Mouse (Mus musculus) cerebellum, adult 11 months (tissue): ENCODE measurements at regions not wholly inside any gene's neighbourhood (a gene's known extent, or its start where the extent isn't known, plus 50 kb on each side); places are given as distances from the start of the nearest gene placed in this dataset.

ENCODE experiments used
- DNase-seq: peaks from one replicate; pipeline ENCODE4 v3.0.0; 2022

DNA sequence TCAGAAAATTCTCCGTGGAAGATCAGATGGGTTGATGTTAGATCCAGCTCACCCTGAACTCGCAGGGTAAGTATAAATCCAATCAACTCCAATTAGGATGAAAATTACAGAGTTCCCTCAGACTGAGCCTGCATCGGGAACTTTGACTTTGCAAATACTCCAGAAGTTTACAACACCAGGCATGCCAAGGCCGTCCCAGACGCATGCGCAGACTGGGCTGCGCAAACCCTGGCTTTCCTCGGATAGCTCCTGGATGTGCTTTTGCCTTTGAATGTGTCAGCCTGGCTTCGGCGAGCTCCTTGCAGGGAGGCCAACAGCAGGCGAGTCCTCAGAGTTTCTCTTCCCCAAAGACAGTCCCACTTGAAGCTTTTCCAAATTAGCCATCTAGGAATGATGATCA lies 127.6 kb upstream of the Tbx3 start:
- no peak for DNase-seq

- no peak for DNase-seq
Observed at GRCm38 (mm10) chr5:119543716-119544115, 126.8 kb upstream of the Tbx3 start.

- no peak for DNase-seq
Observed at GRCm38 (mm10) chr5:119544681-119545080, 125.8 kb upstream of the Tbx3 start.

GRCm38 (mm10) chr5:119547070-119547469 lies 123.4 kb upstream of the Tbx3 start:
- no peak for DNase-seq

GRCm38 (mm10) chr5:119550916-119551315 lies 119.6 kb upstream of the Tbx3 start:
- DNase-seq: no peak

GRCm38 (mm10) chr5:119553469-119553868 lies 117.0 kb upstream of the Tbx3 start:
- no peak for DNase-seq

GRCm38 (mm10) chr5:119557071-119557470 lies 113.4 kb upstream of the Tbx3 start:
- DNase-seq: no peak

DNA sequence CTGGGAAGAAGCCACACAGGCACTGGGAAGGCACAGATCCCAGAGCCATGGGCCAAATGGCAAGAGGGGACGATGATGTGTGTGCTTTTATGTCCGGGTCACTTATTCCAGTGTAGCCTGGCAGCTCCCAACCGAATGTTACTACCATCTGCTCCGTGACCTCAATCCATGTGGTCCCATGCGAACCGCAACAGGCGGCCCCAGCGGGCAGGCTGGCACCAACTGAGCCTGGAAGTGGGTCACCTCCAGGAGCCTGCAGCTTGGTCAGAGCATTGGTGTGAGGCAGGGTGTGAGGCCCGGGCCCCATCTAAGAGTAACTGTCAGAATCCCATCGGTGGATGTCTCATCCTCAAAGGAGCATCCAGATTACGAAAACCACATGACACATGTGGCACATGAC lies 110.8 kb upstream of the Tbx3 start:
- DNase-seq: peak; percentile 11

DNA sequence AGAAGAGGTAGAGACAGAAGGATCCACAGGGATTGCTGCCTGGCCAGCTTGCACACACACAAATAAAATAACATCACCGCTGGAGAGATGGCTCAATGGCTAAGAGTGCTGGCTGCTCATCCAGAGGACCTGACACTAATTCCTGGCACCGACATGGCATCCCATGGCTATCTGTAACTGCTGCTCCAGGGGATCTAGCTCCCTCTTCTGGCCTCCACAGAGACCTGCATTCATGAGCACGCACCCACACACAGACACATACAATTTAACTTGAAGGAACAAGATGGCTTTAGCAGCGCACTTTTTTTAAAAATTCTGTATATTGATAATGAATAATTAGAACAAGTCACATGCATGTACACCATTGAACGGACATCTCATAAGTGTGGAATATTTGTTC lies 110.1 kb upstream of the Tbx3 start:
- no peak for DNase-seq

DNA sequence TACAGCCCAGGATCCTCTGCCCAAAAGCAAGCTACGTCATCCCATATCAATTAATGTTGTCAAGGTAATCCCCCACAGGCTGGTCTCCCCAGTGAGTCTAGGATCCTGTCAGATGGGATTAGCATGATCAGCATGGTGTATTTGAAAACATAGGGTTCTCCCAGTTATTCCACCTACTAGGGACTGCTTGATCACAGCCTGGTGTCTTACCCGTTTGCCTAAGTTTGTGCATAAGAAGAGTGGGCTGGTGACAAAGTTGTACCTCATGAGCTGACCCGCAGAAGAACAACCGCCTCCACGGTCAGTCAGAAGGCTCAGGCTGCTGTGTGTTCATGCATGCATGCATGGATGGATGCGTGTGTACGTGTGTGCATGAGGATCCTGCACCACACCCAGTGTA lies 108.9 kb upstream of the Tbx3 start:
- DNase-seq: no peak

GRCm38 (mm10) chr5:119563510-119564351 lies 106.7 kb upstream of the Tbx3 start:
- DNase-seq: no peak

GRCm38 (mm10) chr5:119567639-119568038 lies 102.8 kb upstream of the Tbx3 start:
- no peak for DNase-seq

GRCm38 (mm10) chr5:119570054-119570453 lies 100.4 kb upstream of the Tbx3 start:
- DNase-seq: no peak

- DNase-seq: no peak
Observed at GRCm38 (mm10) chr5:119571644-119572043, 98.8 kb upstream of the Tbx3 start.

DNA sequence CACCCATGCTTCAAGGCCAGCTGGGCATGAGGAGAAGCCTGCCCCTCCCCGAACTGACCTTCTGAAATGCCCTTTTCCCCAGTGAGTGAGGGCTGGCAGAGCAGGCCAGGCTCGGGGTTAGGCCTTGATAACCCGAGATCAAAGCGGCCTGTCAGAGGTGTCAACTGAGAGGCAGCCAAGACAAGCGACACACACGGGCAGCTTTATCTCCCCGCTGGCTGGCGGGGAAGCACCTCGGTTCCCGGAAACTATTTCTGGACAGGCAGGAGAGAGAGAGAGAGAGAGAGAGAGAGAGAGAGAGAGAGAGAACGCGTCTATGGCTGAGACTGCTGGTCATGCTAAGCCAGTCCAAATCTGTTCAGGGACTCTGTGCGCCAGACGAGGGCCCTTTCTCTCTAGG lies 95.3 kb upstream of the Tbx3 start:
- no peak for DNase-seq

- no peak for DNase-seq
Observed at GRCm38 (mm10) chr5:119579288-119579687, 91.2 kb upstream of the Tbx3 start.

GRCm38 (mm10) chr5:119579806-119580205 lies 90.7 kb upstream of the Tbx3 start:
- no peak for DNase-seq

- DNase-seq: no peak
Observed at GRCm38 (mm10) chr5:119580395-119580794, 90.1 kb upstream of the Tbx3 start.

GRCm38 (mm10) chr5:119580798-119581197 lies 89.7 kb upstream of the Tbx3 start:
- DNase-seq: no peak

- DNase-seq: no peak
Observed at GRCm38 (mm10) chr5:119584389-119584788, 86.1 kb upstream of the Tbx3 start.

DNA sequence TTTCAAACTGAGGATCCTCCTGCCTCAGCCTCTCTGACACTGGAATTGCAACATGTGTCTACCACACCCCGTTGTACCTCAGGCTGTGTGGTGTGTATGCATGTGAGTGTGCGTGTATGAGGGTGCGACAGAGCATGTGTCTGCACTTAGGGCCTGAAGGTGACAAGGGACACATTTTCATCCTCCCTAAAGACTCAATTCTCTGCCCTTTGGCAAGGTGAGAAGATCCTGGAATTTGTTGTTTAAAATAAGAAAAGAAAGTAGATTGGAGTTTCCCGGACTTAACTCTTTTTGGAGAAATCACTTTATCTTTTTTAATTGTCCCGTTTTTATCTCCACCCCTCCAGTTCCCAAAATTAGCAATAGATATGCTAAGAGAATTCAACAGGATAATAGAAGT lies 85.6 kb upstream of the Tbx3 start:
- DNase-seq: no peak

DNA sequence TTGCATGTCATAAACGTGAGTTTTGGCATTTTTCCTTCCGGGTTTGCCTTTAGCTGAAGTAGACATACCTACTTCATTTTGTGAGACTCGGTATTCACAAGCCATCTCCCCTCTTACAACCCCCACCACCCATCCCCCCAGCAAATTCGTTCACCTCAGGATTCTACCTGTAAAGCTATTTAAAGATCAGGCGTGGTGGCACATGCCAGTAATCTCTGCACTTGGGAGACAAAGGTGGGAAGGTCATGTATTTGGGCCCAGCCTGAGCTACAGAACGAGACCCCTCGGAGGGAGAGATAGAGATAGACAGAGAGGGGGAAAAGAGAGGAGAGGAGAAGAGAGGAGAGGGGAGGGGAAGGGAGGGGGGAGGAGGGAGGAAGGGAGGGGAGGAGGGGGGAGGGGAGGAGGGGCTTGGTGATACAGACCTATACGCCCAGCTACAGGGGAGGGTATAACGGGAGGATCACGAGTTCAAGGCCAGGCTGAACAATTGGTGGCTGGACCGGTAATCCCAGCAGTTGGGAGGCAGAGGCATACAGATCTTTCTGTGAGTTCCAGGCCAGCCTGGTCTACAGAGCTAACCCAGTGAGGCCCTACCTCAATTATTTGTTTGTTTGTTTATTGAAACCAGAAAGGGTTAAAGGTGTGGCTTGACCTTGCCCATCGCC lies 83.9 kb upstream of the Tbx3 start:
- DNase-seq: no peak

- DNase-seq: no peak
Observed at GRCm38 (mm10) chr5:119587239-119587811, 83.1 kb upstream of the Tbx3 start.
